Mouse (Mus musculus): ENCODE measurements around the gene Gm7137.

DNA sequence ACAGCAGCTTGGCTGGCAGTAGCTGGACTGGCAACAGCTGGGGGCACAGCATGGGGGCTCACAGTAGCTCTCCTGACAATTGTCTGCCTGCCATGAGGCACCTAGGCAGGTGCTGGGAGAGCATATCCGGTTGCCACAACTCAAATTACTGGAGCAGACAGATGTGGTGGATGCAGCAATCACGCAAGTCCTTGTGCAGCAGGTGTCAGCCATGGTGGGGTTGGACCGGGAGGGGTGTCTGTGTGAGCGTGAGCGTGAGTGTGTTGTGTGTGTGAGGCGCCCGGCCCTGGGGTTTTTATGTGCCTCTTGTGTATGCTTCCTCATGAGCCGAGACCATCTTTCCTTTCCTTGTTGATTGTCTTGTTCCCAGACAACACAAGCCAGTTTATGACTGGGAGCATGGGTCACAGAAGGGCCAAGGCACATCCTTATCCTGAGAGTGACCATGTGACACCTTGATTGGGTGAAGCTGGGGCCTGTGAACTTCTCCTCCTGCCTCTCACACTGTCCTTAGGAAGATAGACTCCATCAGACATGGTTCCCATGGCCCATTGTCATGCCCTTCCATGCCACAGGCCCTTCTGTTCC lies 11.0 kb upstream of the Gm7137 start, which contains the start of gene Gm19668:
- no peak for TF ChIP-seq CTCF (IDR thresholded peaks at IDR 0.05; ENCODE audit: low read depth, low read length)
- no peak for TF ChIP-seq POLR2A (IDR thresholded peaks at IDR 0.05; ENCODE audit: borderline replicate concordance, low read depth, low read length)

All from bone marrow macrophage, adult 2 months (primary cell).